Mouse (Mus musculus): ENCODE data around the gene Oprd1. TPM values are rescaled to one million over a fixed set of nuclear protein-coding genes. Genes with fewer than 3 reads are reported as not detected.

The Oprd1 gene
- total RNA-seq, 2 experiments from 2014 or later = 9.2 to 10.4 TPM

DNA sequence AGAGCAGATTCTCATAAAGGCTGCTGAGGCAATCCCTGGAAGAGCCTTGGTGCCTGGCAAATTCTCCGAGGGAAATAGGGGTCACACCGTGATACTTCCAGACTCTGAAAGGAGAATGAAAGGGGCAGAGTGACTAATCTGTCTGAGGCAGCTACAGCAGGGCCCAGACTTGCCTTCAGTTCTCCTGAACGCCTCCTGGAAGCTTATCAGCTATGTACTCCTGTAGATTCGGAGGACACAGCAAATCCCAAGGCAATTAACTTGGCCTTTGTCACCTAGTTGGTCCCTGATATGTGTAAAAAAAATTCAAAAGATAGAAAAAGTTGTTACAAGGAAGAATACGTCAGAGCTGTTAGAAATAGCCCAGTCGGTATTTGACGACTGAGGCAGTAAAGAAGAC lies 49.2 kb downstream of the Oprd1 start:
- Histone ChIP-seq H3K4me3 (no peak overlapping the region), H3K27ac (no peak overlapping the region)
- no peak for TF ChIP-seq CTCF (conservative IDR thresholded peaks at IDR 0.05)
- DNase-seq (ENCODE audit: low spot score in 2 of 2) = no peak

DNA sequence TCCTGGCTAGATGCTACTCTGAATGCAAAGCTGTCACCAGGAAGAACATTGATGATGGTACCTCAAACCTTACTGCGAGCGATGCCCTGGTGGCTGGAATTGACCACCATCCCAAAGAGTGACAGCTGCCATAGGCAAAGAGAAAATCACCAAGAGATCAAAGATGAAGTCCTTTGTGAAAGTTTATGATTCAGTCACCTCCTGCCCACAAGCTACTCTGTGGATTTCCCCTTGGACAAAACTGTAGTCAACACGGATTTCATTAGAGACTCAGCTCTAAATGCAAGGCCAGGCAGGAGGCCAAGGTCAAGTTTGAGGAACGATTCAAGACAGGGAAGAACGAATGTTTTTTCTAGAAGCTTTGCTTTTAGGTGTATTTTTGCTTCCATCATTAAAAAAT lies 50.4 kb downstream of the Oprd1 start:
- no peak overlapping the region for H3K4me3 ChIP-seq
- no peak for TF ChIP-seq CTCF (conservative IDR thresholded peaks at IDR 0.05)
- H3K27ac ChIP-seq = no peak overlapping the region
- no peak for DNase-seq (ENCODE audit: low spot score in 2 of 2)

GRCm38 (mm10) chr4:132093136-132093535 lies 51.1 kb downstream of the Oprd1 start:
- no peak for TF ChIP-seq CTCF (conservative IDR thresholded peaks at IDR 0.05)
- H3K27ac ChIP-seq = no peak overlapping the region
- DNase-seq (ENCODE audit: low spot score in 2 of 2) = no peak
- no peak overlapping the region for H3K4me3 ChIP-seq

- TF ChIP-seq CTCF (conservative IDR thresholded peaks at IDR 0.05) = peak; percentile 93
- Histone ChIP-seq H3K27ac (no peak overlapping the region), H3K4me3 (no peak overlapping the region)
- peak; percentile 51 to 69 for DNase-seq (ENCODE audit: low spot score in 2 of 2)
Observed at GRCm38 (mm10) chr4:132088921-132089320, 55.4 kb downstream of the Oprd1 start.

GRCm38 (mm10) chr4:132085114-132085513 lies 59.2 kb downstream of the Oprd1 start:
- no peak overlapping the region for H3K4me3 ChIP-seq
- no peak overlapping the region for H3K27ac ChIP-seq
- TF ChIP-seq CTCF (conservative IDR thresholded peaks at IDR 0.05) = no peak
- no peak for DNase-seq (ENCODE audit: low spot score in 2 of 2)

GRCm38 (mm10) chr4:132080492-132080983 lies 63.7 kb downstream of the Oprd1 start:
- no peak for DNase-seq (ENCODE audit: low spot score in 2 of 2)
- H3K27ac ChIP-seq = no peak overlapping the region
- no peak overlapping the region for H3K4me3 ChIP-seq
- no peak for TF ChIP-seq CTCF (conservative IDR thresholded peaks at IDR 0.05)

GRCm38 (mm10) chr4:132079555-132080275 lies 64.6 kb downstream of the Oprd1 start:
- H3K4me3 ChIP-seq = no peak overlapping the region; the same call in 1 of the 2 replicates
- H3K27ac ChIP-seq = no peak overlapping the region
- TF ChIP-seq CTCF (conservative IDR thresholded peaks at IDR 0.05) = peak; percentile 95
- DNase-seq (ENCODE audit: low spot score in 2 of 2) = peak; percentile 41 to 68

GRCm38 (mm10) chr4:132078296-132078714 lies 66.0 kb downstream of the Oprd1 start:
- H3K4me3 ChIP-seq = no peak overlapping the region

DNA sequence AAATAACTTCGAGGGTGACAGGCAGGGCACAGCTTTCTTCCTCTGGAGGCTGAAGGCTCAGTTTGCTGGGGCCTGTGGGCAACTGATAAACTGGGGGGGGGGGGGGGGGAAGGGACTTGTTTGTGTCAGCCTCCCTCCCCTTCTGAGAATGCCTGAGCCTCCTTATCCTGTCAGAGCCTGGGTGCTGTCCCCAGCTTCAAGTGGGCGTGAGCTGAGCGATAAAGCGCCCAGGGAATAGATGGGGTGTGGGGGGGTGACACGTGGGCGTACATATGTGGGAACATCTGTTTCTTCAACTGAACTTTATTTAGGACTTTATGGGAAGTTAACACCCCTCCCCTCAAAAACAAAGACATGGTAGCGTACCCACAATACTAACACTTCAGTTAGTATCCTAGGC lies 66.8 kb downstream of the Oprd1 start:
- Histone ChIP-seq H3K4me3 (no peak overlapping the region), H3K27ac (no peak overlapping the region)
- TF ChIP-seq CTCF (conservative IDR thresholded peaks at IDR 0.05) = no peak
- no peak for DNase-seq (ENCODE audit: low spot score in 2 of 2)

More at GRCm38 (mm10) chr4:132078296-132078714, 66.0 kb downstream of the Oprd1 start:
- no peak for DNase-seq (ENCODE audit: low spot score in 2 of 2)
- TF ChIP-seq CTCF (conservative IDR thresholded peaks at IDR 0.05) = no peak
- H3K27ac ChIP-seq = no peak overlapping the region

- no peak overlapping the region for H3K4me3 ChIP-seq
- H3K27ac ChIP-seq = no peak overlapping the region
- TF ChIP-seq CTCF (conservative IDR thresholded peaks at IDR 0.05) = no peak
- no peak for DNase-seq (ENCODE audit: low spot score in 2 of 2)
Observed at GRCm38 (mm10) chr4:132076480-132077405, 67.5 kb downstream of the Oprd1 start.

- no peak for TF ChIP-seq CTCF (conservative IDR thresholded peaks at IDR 0.05)
- no peak overlapping the region for H3K4me3 ChIP-seq
- no peak overlapping the region for H3K27ac ChIP-seq
- no peak for DNase-seq (ENCODE audit: low spot score in 2 of 2)
Observed at GRCm38 (mm10) chr4:132075796-132076195, 68.5 kb downstream of the Oprd1 start.

- Histone ChIP-seq H3K4me3 (peak within 1 kb of the TSS; percentile 94), H3K27ac (peak within 1 kb of the TSS; percentile 61)
- peak; percentile 14; the same call in 1 of the 2 replicates for TF ChIP-seq CTCF (conservative IDR thresholded peaks at IDR 0.05)
- DNase-seq (ENCODE audit: low spot score in 2 of 2) = peak; percentile 90 to 93
Observed at GRCm38 (mm10) chr4:132074933-132075769, 69.1 kb downstream of the Oprd1 start, which contains the start of gene Epb41. Gene Epb41 (minus strand): TSS chr4:132075321.
